Mouse (Mus musculus): ENCODE results near the gene Acsbg2.

GRCm38 (mm10) chr17:56866071-56866470, 8.2 kb downstream of the Acsbg2 start:
- TF ChIP-seq CTCF (IDR thresholded peaks at IDR 0.05; ENCODE audit: insufficient read depth, low read depth, low read length) = no peak
- no peak for TF ChIP-seq POLR2A (IDR thresholded peaks at IDR 0.05; ENCODE audit: insufficient read depth, low read depth, low read length)
